Mouse (Mus musculus) stomach, postnatal 0 days (tissue): ENCODE results near the gene Pigx. TPM values are rescaled to one million over a fixed set of nuclear protein-coding genes. Genes with fewer than 3 reads are reported as not detected.

Experiments
- ATAC-seq: fragments of 200-750 bp; cut with Nextera tagmentation; 2 replicates; pipeline ENCODE4 v1.8.0; 2017; ENCODE audit not compliant: low FRiP score, low TSS enrichment
- DNase-seq: peaks from one replicate; pipeline ENCODE4 v3.0.0-alpha.2; 2016; ENCODE audit warnings: low spot score
- H3K27ac ChIP-seq: fragments of 300-500 bp; sonication (generic); replicated peaks from 2 replicates; pipeline ENCODE4 v1.5.1; 2014; ENCODE audit warnings: mild to moderate bottlenecking, control low read depth
- H3K27me3 ChIP-seq: fragments of 300-500 bp; sonication (generic); 2 replicates; pipeline ENCODE4 v1.6.1; 2014; ENCODE audit warnings: low read length; ENCODE audit not compliant: control insufficient read depth, insufficient read depth
- H3K36me3 ChIP-seq: fragments of 300-500 bp; sonication (generic); 2 replicates; pipeline ENCODE4 v1.6.1; 2014; ENCODE audit warnings: low read length, mixed read lengths; ENCODE audit not compliant: control insufficient read depth, insufficient read depth
- H3K4me1 ChIP-seq: fragments of 300-500 bp; sonication (generic); replicated peaks from 2 replicates; pipeline ENCODE4 v1.6.1; 2014; ENCODE audit warnings: antibody characterized with exemption; ENCODE audit not compliant: control insufficient read depth, insufficient read depth
- H3K4me2 ChIP-seq: fragments of 300-500 bp; sonication (generic); replicated peaks from 2 replicates; pipeline ENCODE4 v1.6.1; 2014; ENCODE audit warnings: low read depth, mild to moderate bottlenecking, control low read depth, moderate library complexity
- H3K4me3 ChIP-seq: fragments of 300-500 bp; sonication (generic); 2 replicates; pipeline ENCODE4 v1.5.1; 2014; ENCODE audit warnings: low read depth, low read length, control low read depth
- H3K9ac ChIP-seq: fragments of 300-500 bp; sonication (generic); 2 replicates; pipeline ENCODE4 v1.6.1; 2014; ENCODE audit warnings: mild to moderate bottlenecking, low read length, control low read depth, mixed read lengths
- H3K9me3 ChIP-seq: fragments of 300-500 bp; sonication (generic); 2 replicates; pipeline ENCODE4 v1.6.1; 2016; ENCODE audit warnings: low read length; ENCODE audit not compliant: control insufficient read depth
- CTCF ChIP-seq: IDR thresholded peaks from 2 replicates; pipeline ENCODE4 v1.5.1; 2016; ENCODE audit warnings: antibody characterized with exemption, low read depth, mild to moderate bottlenecking, moderate library complexity
- EP300 ChIP-seq: optimal IDR thresholded peaks from 2 replicates; pipeline ENCODE3; 2016; ENCODE audit warnings: antibody characterized with exemption
- WGBS: fragments of 180-500 bp; shearing (Covaris S2); extraction: QIAGEN DNeasy Blood & Tissue Kit; methylation state at CpG from one replicate; pipeline ENCODE4 v1.1.7; 2014; 5-methylcytosine and 5-hydroxymethylcytosine counted together
- polyA plus RNA-seq: library from polyadenylated mRNA; unstranded; fragments of >200 nt; fragmentation: Nextera tagmentation; extraction: Ambion mirVana; gene quantifications from 2 replicates; pipeline ENCODE4 v1.2.1, GENCODE M21; 2015

Gene Pigx
- polyA plus RNA-seq, 1 experiment from 2014 or later, result 71.8 TPM

- no peak overlapping the region for H3K4me2 ChIP-seq
- H3K9ac ChIP-seq, result no peak overlapping the region
- H3K4me1 ChIP-seq, result no peaks in the 10 kb centered on the region
- no peak overlapping the region for H3K27ac ChIP-seq
- no peak overlapping the region for H3K4me3 ChIP-seq
- TF ChIP-seq CTCF (no peak), EP300 (no peak)
- no peaks in the 10 kb centered on the region for H3K9me3 ChIP-seq
- ATAC-seq (peak; percentile 67), DNase-seq (peak; percentile 41)
- H3K27me3 ChIP-seq, result no peaks in the 10 kb centered on the region
- no peaks in the 10 kb centered on the region for H3K36me3 ChIP-seq
- WGBS, result 46% methylated on average over 6 of the region's 6 CpGs
Observed at GRCm38 (mm10) chr16:32059840-32060523, 39.6 kb downstream of the Pigx start.

GRCm38 (mm10) chr16:32058817-32059216, 40.7 kb downstream of the Pigx start:
- Histone ChIP-seq H3K27me3 (no peaks in the 10 kb centered on the region), H3K36me3 (no peaks in the 10 kb centered on the region), H3K9ac (no peak overlapping the region), H3K9me3 (no peaks in the 10 kb centered on the region), H3K4me3 (no peak overlapping the region), H3K27ac (peak overlapping the region; percentile 36; the same call in 1 of the 2 replicates), H3K4me2 (no peak overlapping the region), H3K4me1 (no peaks in the 10 kb centered on the region)
- 50% methylated on average over 5 of the region's 5 CpGs for WGBS
- ATAC-seq, result peak; percentile 94
- peak; percentile 45 for DNase-seq
- no peak for TF ChIP-seq CTCF
- TF ChIP-seq EP300, result no peak

GRCm38 (mm10) chr16:32042367-32042766, 57.2 kb downstream of the Pigx start:
- Histone ChIP-seq H3K4me2 (no peak overlapping the region), H3K4me3 (no peak overlapping the region), H3K9me3 (no peaks in the 10 kb centered on the region), H3K4me1 (no peaks in the 10 kb centered on the region), H3K9ac (no peak overlapping the region), H3K36me3 (peaks cover 31% of the 10 kb centered on the region), H3K27ac (no peak overlapping the region), H3K27me3 (no peaks in the 10 kb centered on the region)
- 85% methylated on average over 4 of the region's 4 CpGs for WGBS
- DNase-seq, result no peak
- peak; percentile 57 for TF ChIP-seq CTCF
- no peak for TF ChIP-seq EP300
- no peak for ATAC-seq

Other genes with a start within 250 kb of the Pigx start
- gene Meltf, start 220.9 kb downstream of the Pigx start, polyA plus RNA-seq, result 0.06 TPM in 1 of 2 replicates, not detected in the other
- gene Pigz, start 165.9 kb downstream of the Pigx start, polyA plus RNA-seq, result 1.4 and 1.7 TPM in 2 replicates
- 109 and 112 TPM in 2 replicates for gene 0610012G03Rik, start 151.2 kb downstream of the Pigx start, polyA plus RNA-seq
- 50.9 and 52.3 TPM in 2 replicates for gene Ncbp2, start 151.2 kb downstream of the Pigx start, polyA plus RNA-seq
- 5.4 and 5.7 TPM in 2 replicates for gene Senp5, start 96.5 kb downstream of the Pigx start, polyA plus RNA-seq
- gene Pak2, start 20.4 kb downstream of the Pigx start, polyA plus RNA-seq, result 22.2 and 23.6 TPM in 2 replicates
- gene Cep19, start 60 bp upstream of the Pigx start, polyA plus RNA-seq, result 19.0 and 19.1 TPM in 2 replicates
- 8.2 TPM in 2 replicates for gene Nrros, start 65.9 kb upstream of the Pigx start, polyA plus RNA-seq
- not detected in 2 replicates for gene Bex6, start 80.1 kb upstream of the Pigx start, polyA plus RNA-seq
- gene Fbxo45, start 147.4 kb upstream of the Pigx start, polyA plus RNA-seq, result 11.7 and 11.8 TPM in 2 replicates
- 17.7 and 22.3 TPM in 2 replicates for gene Wdr53, start 147.5 kb upstream of the Pigx start, polyA plus RNA-seq
- 0.06 and 0.08 TPM in 2 replicates for gene Smco1, start 171.7 kb upstream of the Pigx start, polyA plus RNA-seq
- gene Rnf168, start 177.7 kb upstream of the Pigx start, polyA plus RNA-seq, result 17.9 and 20.2 TPM in 2 replicates
- gene Ubxn7, start 232.5 kb upstream of the Pigx start, polyA plus RNA-seq, result 8.0 and 8.2 TPM in 2 replicates